Mouse (Mus musculus): ENCODE results near the gene Psmb11. TPM values are rescaled to one million over a fixed set of nuclear protein-coding genes. Genes with fewer than 3 reads are reported as not detected.

Gene Psmb11
- total and polyA plus RNA-seq, 2 experiments from 2014 or later = not detected

- Histone ChIP-seq H3K9me3 (replicated peaks; ENCODE audit: control insufficient read depth, low read length) (no peaks in the 10 kb centered on the region), H3K4me3 (ENCODE audit: low read depth, low read length) (no peak overlapping the region), H3K27ac (ENCODE audit: low read depth) (no peak overlapping the region), H3K36me3 (replicated peaks; ENCODE audit: control insufficient read depth, insufficient read depth, low read length) (peaks cover 4% of the 10 kb centered on the region; the same call in 1 of the 2 replicates), H3K4me2 (ENCODE audit: low read depth, low read length) (no peak overlapping the region), H3K4me1 (ENCODE audit: control insufficient read depth, insufficient read depth) (no peaks in the 10 kb centered on the region), H3K9ac (replicated peaks; ENCODE audit: low read depth, low read length) (no peak overlapping the region), H3K27me3 (ENCODE audit: control insufficient read depth, insufficient read depth, low read length) (no peaks in the 10 kb centered on the region)
- DNase-seq (ENCODE audit: low spot score) (no peak), ATAC-seq (ENCODE audit: insufficient read depth, low read depth) (no peak)
- TF ChIP-seq CTCF (IDR thresholded peaks at IDR 0.05; ENCODE audit: low read depth) = no peak
- TF ChIP-seq EP300 (IDR thresholded peaks at IDR 0.05; ENCODE audit: low read depth) = no peak
- 60% methylated on average over 5 of the region's 5 CpGs for WGBS
Observed at GRCm38 (mm10) chr14:54628103-54628502, 6.9 kb downstream of the Psmb11 start.

GRCm38 (mm10) chr14:54629797-54630196 lies 8.6 kb downstream of the Psmb11 start:
- 74% methylated on average over 2 of the region's 2 CpGs for WGBS
- Histone ChIP-seq H3K9me3 (replicated peaks; ENCODE audit: control insufficient read depth, low read length) (no peaks in the 10 kb centered on the region), H3K4me3 (ENCODE audit: low read depth, low read length) (no peak overlapping the region), H3K4me1 (ENCODE audit: control insufficient read depth, insufficient read depth) (no peaks in the 10 kb centered on the region), H3K27ac (ENCODE audit: low read depth) (no peak overlapping the region), H3K36me3 (replicated peaks; ENCODE audit: control insufficient read depth, insufficient read depth, low read length) (peaks cover 8% of the 10 kb centered on the region; the same call in 1 of the 2 replicates), H3K9ac (replicated peaks; ENCODE audit: low read depth, low read length) (no peak overlapping the region), H3K4me2 (ENCODE audit: low read depth, low read length) (no peak overlapping the region), H3K27me3 (ENCODE audit: control insufficient read depth, insufficient read depth, low read length) (no peaks in the 10 kb centered on the region)
- DNase-seq (ENCODE audit: low spot score) = peak; percentile 1
- no peak for TF ChIP-seq CTCF (IDR thresholded peaks at IDR 0.05; ENCODE audit: low read depth)
- no peak for TF ChIP-seq EP300 (IDR thresholded peaks at IDR 0.05; ENCODE audit: low read depth)
- no peak for ATAC-seq (ENCODE audit: insufficient read depth, low read depth)

- Histone ChIP-seq H3K9me3 (replicated peaks; ENCODE audit: control insufficient read depth, low read length) (no peaks in the 10 kb centered on the region), H3K4me3 (ENCODE audit: low read depth, low read length) (no peak overlapping the region), H3K4me1 (ENCODE audit: control insufficient read depth, insufficient read depth) (no peaks in the 10 kb centered on the region), H3K27ac (ENCODE audit: low read depth) (no peak overlapping the region), H3K4me2 (ENCODE audit: low read depth, low read length) (no peak overlapping the region), H3K9ac (replicated peaks; ENCODE audit: low read depth, low read length) (no peak overlapping the region), H3K27me3 (ENCODE audit: control insufficient read depth, insufficient read depth, low read length) (no peaks in the 10 kb centered on the region), H3K36me3 (replicated peaks; ENCODE audit: control insufficient read depth, insufficient read depth, low read length) (peaks cover 8% of the 10 kb centered on the region; the same call in 1 of the 2 replicates)
- DNase-seq (ENCODE audit: low spot score) (no peak), ATAC-seq (ENCODE audit: insufficient read depth, low read depth) (no peak)
- 75% methylated on average over 11 of the region's 11 CpGs for WGBS
- TF ChIP-seq CTCF (IDR thresholded peaks at IDR 0.05; ENCODE audit: low read depth) = no peak
- TF ChIP-seq EP300 (IDR thresholded peaks at IDR 0.05; ENCODE audit: low read depth) = no peak
Observed at GRCm38 (mm10) chr14:54630583-54631239, 9.5 kb downstream of the Psmb11 start.

- Histone ChIP-seq H3K27me3 (ENCODE audit: control insufficient read depth, insufficient read depth, low read length) (no peaks in the 10 kb centered on the region), H3K4me1 (ENCODE audit: control insufficient read depth, insufficient read depth) (no peaks in the 10 kb centered on the region), H3K9ac (replicated peaks; ENCODE audit: low read depth, low read length) (no peak overlapping the region), H3K4me3 (ENCODE audit: low read depth, low read length) (no peak overlapping the region), H3K4me2 (ENCODE audit: low read depth, low read length) (no peak overlapping the region), H3K9me3 (replicated peaks; ENCODE audit: control insufficient read depth, low read length) (no peaks in the 10 kb centered on the region), H3K36me3 (replicated peaks; ENCODE audit: control insufficient read depth, insufficient read depth, low read length) (peaks cover 8% of the 10 kb centered on the region; the same call in 1 of the 2 replicates), H3K27ac (ENCODE audit: low read depth) (no peak overlapping the region)
- WGBS = 78% methylated on average over 4 of the region's 4 CpGs
- no peak for DNase-seq (ENCODE audit: low spot score)
- ATAC-seq (ENCODE audit: insufficient read depth, low read depth) = no peak
- TF ChIP-seq EP300 (IDR thresholded peaks at IDR 0.05; ENCODE audit: low read depth) (no peak), CTCF (IDR thresholded peaks at IDR 0.05; ENCODE audit: low read depth) (no peak)
Observed at GRCm38 (mm10) chr14:54631240-54631599, 10.0 kb downstream of the Psmb11 start.

- 88% methylated on average over 37 of the region's 37 CpGs for WGBS
- Histone ChIP-seq H3K9ac (replicated peaks; ENCODE audit: low read depth, low read length) (no peak overlapping the region), H3K4me3 (ENCODE audit: low read depth, low read length) (no peak overlapping the region), H3K36me3 (replicated peaks; ENCODE audit: control insufficient read depth, insufficient read depth, low read length) (peaks cover 8% of the 10 kb centered on the region; the same call in 1 of the 2 replicates), H3K27ac (ENCODE audit: low read depth) (no peak overlapping the region), H3K4me2 (ENCODE audit: low read depth, low read length) (no peak overlapping the region), H3K4me1 (ENCODE audit: control insufficient read depth, insufficient read depth) (no peaks in the 10 kb centered on the region), H3K9me3 (replicated peaks; ENCODE audit: control insufficient read depth, low read length) (no peaks in the 10 kb centered on the region), H3K27me3 (ENCODE audit: control insufficient read depth, insufficient read depth, low read length) (no peaks in the 10 kb centered on the region)
- DNase-seq (ENCODE audit: low spot score) (no peak), ATAC-seq (ENCODE audit: insufficient read depth, low read depth) (no peak)
- TF ChIP-seq CTCF (IDR thresholded peaks at IDR 0.05; ENCODE audit: low read depth) (no peak), EP300 (IDR thresholded peaks at IDR 0.05; ENCODE audit: low read depth) (no peak)
Observed at GRCm38 (mm10) chr14:54632252-54632651, 11.0 kb downstream of the Psmb11 start.

GRCm38 (mm10) chr14:54634182-54634581 lies 12.9 kb downstream of the Psmb11 start:
- TF ChIP-seq CTCF (IDR thresholded peaks at IDR 0.05; ENCODE audit: low read depth) (peak; percentile 16; the same call in 1 of the 2 replicates), EP300 (IDR thresholded peaks at IDR 0.05; ENCODE audit: low read depth) (no peak)
- Histone ChIP-seq H3K4me3 (ENCODE audit: low read depth, low read length) (no peak overlapping the region), H3K27ac (ENCODE audit: low read depth) (no peak overlapping the region), H3K9ac (replicated peaks; ENCODE audit: low read depth, low read length) (no peak overlapping the region), H3K27me3 (ENCODE audit: control insufficient read depth, insufficient read depth, low read length) (no peaks in the 10 kb centered on the region), H3K36me3 (replicated peaks; ENCODE audit: control insufficient read depth, insufficient read depth, low read length) (peaks cover 8% of the 10 kb centered on the region; the same call in 1 of the 2 replicates), H3K4me1 (ENCODE audit: control insufficient read depth, insufficient read depth) (no peaks in the 10 kb centered on the region), H3K4me2 (ENCODE audit: low read depth, low read length) (no peak overlapping the region), H3K9me3 (replicated peaks; ENCODE audit: control insufficient read depth, low read length) (no peaks in the 10 kb centered on the region)
- ATAC-seq (ENCODE audit: insufficient read depth, low read depth) (no peak), DNase-seq (ENCODE audit: low spot score) (no peak)
- WGBS = 75% methylated on average over 4 of the region's 4 CpGs

Measured in heart, postnatal 0 days (tissue).